Mouse (Mus musculus) cerebellum, adult 18-20 months (tissue): ENCODE measurements around the gene Oscp1.
A peak's percentile ranks its signal among the peaks of the same experiment; 100 is the strongest.

Source experiments
- DNase-seq, 2 experiments: peaks; one replicate each; pipeline ENCODE4 v3.0.0; 2021

Oscp1 gene

DNA sequence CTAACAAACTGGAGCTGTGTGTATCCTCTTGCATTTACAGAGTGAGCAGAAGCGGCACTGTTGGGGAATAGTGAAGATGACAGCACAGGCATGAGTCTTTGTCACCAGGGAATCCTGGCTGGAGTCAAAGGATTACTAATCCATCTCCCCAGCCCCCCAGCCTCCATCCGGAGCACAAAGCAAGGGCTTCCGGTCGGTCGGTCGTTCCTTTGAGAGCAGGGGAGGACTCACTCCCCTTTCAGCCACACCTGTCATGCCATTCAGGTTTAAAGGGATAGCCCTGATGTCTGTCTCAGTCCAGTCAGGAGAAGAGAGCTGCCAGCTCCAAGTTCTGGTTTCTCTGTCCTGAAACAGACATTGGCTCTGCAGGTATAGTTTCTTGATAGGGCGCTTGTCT is 52.8 kb downstream of the Oscp1 start:
- peak in 1 of 2 experiments; percentile 52 for DNase-seq

DNA sequence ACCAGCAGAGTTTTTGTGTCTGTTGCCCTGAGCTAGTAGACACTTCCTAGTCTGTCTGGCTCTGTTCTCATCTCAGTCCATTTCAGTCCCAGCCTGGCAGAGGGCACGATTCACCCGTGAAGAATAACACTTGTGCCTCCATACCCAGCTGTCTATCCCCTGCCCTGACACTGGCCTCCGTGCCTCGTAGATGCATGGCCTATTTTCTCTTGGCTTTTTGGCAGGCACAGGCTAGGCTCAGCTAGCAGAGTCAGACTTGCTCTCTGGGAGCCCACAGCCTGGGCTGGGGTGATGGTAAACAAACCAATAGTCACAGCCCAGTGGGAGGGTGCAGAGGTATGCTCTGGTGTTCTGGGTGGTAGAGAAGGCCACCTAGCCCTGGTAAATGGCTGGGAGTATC is 54.9 kb downstream of the Oscp1 start:
- DNase-seq, result peak; percentile 69 to 76

DNA sequence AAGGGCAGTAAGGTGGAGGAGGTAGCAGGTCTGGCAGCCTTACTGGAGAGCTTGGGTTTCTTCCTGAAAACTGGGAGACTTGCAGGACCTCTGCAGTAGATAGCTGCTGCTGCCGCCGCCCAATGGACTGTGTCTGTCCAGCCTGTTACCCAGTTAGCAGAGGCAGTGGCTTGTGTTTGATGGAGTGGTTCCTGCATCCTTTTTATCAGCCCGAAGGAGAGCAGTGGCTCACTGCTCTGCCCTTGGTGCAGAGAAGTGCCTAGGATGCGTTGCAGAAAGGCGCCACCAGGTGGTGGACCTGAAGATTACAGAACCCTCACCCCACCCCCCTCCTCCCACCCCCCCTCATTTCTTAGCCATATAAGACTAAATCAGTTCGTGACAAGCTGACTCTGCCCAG is 55.6 kb downstream of the Oscp1 start:
- peak; percentile 72 to 74 for DNase-seq

DNA sequence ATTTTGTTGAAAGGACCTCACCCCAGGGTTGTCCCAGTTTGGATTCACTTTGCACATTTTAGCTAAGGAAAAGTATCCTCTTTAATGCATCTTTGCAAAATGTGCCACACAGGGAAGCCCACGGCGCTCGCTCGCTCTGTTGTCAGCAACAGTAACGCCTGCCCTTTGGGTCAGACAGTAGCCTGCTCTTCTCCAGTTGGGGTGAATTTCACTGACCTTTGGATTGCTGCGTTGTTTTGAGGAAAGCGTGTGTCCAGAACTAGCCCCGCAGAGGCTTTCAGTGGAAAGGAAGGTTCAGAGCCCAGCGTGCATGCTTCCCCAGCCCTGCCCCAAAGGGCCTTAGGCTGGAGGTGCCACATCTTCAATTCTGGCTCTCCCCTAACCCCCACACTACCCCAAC is 57.0 kb downstream of the Oscp1 start:
- no peak for DNase-seq

DNA sequence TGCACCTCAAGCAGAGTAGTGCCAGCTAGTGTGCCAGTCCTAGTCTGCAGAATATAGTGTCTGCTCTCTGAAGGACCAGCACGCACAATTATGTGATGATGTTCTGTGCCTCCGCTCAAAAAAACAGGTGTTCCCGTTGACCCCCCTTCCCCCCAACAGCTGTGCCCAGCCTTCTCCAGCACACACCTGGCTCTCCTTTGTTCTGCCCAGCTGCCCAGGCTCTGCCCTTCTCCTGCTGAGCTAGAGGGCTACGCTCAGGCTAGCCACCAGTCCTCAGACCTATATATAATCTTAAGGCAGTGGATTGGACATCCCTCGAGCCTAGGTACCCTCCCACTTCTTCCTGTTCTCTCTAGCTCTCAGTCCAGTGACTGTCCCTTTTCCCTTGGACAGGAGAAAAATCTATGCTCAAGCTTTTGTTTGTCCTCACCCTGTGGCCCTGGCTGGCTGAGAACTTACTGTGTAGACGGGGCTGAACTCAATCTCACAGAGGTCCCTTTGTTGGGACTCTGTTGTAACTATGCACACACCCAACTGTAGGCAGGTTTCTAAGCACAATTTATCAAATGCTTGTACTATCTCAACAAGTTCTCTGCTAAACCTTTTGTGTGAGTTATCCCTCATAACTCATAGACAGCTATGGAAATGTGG is 57.6 kb downstream of the Oscp1 start:
- DNase-seq, result no peak

DNA sequence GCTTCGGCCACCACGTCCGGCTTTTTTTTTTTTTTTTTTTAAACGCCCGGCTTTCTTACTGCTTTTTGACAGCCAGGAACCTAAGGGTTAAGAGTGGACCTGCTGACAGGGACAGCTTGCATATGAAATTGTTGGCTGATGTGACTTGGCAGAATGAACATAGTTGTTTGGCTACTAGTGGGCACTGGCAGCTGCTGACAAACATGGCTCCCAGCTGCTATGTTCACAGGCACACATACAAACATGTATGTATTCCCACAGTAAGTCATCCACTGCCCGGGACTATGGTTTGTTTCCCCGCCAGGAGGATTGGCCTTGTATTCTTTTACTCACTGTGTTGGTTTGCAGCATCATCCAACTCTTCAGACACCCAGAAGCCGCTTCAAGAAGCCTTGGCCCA is 58.8 kb downstream of the Oscp1 start:
- peak in 1 of 2 experiments; percentile 35 for DNase-seq

DNA sequence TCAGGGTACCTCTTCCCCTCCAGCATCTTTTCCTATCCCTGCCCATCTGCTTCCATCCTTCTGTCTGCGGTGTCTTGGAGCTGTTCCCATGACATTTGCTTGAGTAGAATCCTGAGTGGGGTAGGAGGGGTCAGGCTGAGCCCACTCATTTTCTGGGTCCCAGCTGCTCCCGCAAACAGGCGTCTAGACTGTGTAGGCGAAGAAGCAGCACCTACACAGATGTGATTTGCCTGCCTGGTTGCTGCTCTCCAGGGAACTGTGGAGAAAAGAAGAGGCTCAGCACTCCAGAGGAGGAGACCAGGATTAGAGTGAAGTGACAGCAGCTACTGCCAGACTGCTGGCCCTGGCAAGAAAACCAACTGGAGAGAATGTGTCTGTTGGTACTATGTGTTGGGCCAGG is 60.3 kb downstream of the Oscp1 start:
- peak; percentile 73 to 74 for DNase-seq

DNA sequence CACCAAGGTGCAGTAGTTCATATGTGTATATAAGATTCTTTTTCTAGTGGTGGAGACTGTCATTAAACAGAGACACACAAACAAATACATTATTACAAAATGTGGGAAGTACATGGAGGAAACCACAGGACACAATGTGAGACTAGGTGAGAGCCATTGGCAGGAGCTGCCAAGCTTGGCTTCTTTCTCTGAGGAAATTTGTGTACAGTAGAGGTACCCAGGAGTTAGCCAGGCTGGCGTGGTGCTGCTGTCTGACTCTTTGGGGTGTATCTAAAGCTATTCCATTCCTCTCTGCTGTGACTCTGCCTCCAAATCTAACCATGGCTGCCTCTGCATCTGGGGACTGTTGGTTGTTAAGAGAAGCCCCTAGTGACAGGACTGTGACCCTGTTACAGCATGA is 60.7 kb downstream of the Oscp1 start:
- DNase-seq, result peak; percentile 56 to 57

DNA sequence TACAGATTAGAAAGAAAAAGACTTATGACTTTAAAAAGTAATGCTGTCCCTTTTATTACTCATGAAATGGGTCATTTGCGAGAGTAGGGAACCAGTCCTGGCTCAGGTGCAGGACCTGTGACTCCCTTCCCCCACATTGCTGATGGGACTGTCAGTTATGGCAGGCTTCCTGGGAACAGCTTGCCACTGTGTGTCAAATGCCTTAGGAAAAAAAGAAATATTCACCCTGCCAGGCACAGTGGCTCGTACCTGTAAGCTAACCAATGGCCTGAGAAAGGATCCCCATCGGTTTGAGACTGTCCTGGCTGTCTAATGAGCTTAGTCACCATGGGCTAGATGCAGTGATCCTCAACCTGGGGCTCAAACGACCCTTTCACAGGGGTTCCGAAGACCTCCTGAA is 61.7 kb downstream of the Oscp1 start:
- DNase-seq, result peak; percentile 81 to 91

DNA sequence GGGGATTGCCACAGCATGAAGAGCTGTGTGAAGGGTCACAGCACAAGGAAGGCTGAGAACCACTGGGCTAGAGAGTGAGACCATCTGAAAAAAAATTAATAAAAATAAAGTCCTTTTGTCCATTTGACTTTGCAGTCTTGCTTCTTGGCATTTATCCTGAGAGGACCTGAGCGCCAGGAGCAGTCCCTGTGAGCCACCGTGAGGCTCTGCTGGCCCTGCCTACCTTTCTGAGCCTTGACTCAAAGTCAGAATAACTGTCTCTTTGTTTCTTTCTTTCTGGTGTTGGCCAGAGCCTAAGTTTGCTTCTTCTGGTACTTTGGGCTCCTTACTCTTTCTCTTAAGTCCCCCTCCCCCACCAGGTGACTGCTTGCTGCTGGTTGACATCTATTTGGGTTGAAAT is 62.1 kb downstream of the Oscp1 start:
- peak; percentile 52 to 58 for DNase-seq

DNA sequence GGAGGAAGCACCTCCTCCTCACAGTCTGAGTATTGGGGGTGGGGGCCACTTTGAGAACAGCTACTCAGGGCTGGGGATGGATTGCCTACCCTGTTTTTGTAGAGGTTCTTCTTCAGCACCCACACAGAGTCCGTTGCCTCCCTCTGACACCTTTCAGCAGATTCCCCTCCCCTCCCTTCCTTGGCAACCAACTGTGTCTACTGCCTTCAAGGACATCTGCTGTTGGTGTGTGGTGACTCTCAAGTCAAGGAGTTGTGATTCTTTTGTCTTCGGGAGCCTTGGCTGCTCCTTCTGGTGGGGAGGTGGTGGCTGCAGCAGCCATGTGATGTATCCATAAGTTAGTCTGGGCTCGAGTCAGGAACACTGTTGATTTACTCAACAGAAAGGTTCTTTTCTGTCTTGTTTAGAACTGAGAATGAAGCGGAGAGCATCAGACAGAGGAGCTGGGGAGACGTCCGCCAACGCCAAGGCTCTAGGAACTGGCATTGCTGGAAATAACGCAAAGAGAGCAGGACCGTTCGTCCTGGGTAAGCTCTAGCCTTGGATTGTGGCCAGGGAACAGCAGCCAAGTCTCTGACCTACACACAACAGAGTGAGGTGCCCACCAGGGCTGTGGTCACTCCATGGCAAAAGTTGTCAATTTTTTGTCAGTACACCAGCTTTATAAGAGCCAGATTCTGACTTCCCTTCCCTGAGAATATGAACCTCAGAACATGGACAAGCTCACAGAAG is 65.1 kb downstream of the Oscp1 start:
- peak; percentile 54 to 56 for DNase-seq

DNA sequence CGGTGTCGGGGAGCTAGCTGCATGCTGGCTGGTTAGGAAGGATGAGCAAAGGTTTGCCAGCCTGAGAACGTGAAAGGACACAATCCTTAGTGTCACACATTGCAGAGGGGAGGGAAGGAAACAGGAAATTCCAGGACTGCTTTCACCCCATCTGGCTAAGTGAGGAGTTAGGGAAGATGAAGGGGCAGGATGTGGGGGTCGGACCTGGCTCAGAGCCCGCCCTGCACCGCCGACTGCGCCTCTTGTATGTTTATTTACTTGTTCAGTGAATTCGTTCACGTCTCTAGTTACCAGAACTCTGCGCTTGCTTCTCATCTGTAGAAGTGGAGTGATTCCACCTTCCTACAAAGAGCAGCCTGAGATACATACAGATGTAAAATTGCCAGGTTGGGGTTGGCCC is 72.1 kb downstream of the Oscp1 start:
- DNase-seq, result no peak

DNA sequence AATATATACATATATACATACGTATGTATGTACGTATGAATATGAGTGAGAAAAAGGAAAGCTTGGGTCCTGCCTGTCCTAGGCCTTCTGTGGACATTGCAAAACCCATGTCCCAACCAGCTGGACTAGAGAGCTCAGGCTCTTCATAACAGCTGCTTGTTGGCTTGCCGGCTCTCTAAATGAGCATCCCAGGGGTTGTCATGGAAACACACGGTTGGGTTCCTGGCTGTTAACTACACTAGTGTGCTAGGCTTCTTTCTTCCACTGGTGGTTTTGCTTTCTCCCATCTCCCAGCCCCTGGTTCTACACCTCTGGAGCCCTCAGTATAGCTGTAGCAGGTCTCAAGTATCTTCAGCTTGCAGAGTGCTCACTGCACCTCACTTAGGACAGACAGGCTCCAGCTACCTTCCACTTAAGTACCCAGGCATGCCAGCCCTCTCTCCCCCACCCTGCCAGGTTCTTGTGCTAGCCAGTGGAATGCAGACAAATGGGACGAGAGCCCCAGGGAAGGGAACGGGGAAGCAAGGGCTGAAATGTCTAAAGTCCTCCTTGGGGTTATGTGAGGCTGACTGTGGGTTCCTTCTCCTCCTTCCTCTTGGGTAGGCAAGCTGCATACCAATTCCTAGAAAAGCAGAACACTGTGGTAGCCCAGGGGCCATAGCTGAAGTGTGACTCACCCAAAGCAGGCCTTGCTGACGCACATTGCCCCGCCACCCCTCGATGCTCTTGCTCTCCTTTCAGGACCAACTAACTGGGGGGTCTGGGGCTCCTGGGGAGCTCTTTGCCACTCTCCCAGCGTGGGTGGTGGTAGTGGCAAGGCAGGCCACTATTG is 73.1 kb downstream of the Oscp1 start:
- no peak for DNase-seq

DNA sequence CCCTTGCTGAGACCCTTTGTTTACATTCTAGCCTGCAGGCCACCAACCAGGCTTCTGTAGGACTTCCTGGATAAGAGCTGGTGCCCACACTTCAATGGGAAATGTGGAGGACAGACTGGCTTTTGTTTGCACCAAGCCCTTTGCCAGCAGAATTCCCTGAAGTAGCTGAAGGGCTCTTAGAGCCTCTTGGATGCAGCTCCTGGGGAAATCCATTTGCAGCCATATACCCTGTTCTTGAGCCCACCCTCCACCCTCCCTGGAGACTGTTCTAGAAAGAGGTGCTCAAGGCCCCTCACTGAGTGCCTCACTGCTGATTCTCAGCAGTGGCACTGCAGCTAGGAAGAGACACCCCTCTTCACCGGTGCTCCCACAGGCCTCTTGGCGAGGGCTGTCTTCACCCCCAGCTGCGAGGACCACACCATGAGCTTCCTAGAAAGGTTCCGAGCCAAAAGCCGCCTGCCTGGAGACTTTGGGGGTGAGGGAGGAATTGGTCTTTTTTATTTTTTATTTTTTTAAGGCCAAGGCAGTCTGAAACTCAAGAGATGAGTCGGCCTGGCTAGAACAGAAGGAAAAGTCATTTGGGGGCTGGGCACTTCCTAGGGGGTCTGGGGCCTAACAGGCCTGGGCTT is 74.4 kb downstream of the Oscp1 start:
- no peak for DNase-seq

DNA sequence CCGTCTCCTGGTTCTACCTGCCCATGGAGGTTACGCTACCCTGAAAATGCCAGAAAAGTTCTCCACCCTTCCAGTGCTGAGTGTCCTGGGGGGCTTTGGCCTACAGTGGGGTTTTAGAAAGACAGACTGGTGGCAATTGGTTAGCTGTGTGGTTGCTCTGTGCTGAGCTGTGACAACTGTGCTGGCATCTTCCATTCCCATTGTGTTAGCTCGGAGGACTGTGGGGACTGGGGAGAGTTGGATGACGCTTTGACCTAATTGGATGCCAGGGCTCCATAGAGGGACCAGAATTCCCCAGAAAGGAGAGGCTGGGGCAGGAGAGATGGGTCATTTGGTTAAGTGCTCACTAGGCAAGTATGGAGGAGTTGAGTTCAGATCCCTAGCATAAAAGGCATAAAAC is 75.9 kb downstream of the Oscp1 start:
- no peak for DNase-seq

DNA sequence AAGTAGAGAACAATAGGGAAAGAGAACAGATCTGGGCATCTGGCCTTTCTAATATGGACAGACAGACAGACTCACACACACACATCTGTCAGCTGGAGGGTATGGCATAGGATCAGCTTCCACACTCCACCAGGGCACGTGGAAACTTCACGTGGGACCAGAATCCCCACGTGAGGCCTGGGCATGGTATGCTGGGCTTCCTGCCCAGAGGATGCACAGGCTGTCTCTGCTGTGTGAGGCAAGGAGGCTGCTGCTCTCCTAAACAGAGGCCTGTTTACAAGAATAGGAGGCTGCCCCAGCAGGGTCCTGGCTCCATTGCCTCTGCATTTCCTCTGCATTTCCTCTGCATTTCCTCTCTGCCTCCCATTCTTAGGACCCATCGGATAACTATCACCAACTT is 76.3 kb downstream of the Oscp1 start:
- peak; percentile 39 to 42 for DNase-seq

DNA sequence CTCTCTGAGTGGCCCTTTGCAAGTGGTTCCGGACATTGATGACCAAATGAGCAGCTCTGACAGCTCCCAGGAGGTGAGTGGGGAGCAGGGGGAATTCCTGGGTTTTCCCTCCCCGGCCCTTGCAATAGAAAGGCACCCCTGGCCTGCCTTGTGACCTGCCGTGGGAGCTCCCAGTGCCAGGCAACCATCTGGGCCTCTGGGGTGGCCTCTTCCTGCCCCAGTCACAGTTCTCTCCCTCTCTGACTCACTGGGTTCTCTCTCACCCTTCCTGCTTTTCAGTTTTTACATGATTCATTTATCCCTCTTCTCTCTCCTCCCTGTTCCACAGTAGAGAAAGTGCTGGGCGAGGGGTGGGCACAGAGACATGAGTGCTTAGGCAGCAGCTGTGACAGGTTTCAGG is 79.4 kb downstream of the Oscp1 start:
- no peak for DNase-seq

DNA sequence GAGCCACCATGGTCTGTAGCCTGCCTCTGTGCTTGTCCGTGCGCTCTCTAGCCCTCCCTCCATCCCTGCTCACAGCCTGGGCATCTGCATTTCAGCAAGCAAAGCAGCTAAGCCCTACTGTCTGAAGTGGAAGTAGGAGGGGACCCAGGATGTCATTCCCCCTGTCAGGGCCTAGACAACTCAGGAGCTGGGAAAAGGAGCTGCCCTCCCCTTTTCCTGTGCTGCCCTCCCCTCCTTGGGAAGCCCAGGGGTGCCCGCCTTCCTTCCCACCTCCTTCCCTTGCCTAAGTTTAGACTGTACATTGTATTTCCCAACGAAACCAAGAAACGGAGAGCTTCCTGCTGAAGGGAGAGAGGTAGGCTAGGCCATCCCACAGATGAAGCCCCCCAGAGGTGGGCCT is 82.7 kb downstream of the Oscp1 start:
- DNase-seq, result no peak
